Mouse (Mus musculus) urinary bladder, postnatal 4 days (tissue): ENCODE results near the gene Ssbp4.
A peak's percentile ranks its signal among the peaks of the same experiment; 100 is the strongest.

ENCODE experiments used
- DNase-seq, 2 experiments: peaks; one replicate each; pipeline ENCODE4 v3.0.0; 2021 to 2022; ENCODE audit warnings: low spot score in 2 of 2

The Ssbp4 gene

DNA sequence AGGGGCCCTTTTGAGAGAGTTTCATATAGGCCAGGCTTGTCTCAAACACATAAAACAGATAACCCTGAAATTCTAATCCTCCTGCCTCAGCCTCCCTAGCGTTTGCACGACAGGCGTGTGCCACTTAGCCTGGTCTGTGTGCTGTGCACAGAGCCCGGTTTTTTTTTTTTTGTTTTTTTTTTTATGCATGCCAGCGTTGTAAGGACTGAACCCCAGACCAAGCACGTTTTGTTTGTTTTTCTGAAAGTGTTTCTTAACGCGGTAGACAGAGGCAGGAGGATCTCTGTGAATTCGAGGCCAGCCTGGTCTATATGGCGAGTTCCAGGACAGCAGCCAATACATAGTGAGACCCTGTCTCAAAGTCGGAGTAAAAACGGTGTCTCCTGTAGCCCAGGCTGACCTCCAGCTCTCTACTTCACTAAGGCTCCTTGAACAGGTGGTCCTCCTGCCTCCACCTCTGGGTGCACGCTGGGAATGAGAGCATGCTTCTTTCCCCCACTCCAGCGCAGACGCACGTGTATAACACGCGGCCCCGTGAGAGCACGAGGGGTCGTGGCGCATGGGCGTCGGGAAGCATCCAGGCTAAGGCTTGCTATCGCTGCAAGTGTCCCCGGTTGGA is at the start of gene Ssbp4:
Gene Ssbp4 (minus strand): TSS at position 124 of the 619 bp plus-strand sequence.
- no peak for DNase-seq

DNA sequence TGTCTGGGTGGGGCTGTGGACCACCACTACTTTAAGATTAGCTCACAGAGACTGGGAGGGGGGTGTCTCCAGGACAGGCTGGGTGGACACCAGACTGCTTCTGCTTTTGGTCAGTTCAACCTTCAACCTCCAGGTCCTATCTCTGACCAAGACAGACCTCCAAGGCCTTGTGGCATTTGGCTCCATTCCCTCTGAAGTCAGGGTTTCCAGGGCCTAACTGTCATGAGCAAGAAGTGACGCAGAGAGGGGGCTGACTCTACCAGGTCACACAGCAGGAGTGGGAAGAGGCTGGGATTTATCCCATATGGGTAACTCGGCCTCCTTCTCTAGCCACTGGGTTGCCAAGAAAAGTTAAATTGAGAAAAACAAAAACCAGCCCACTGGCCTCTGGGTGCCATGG is 49.1 kb upstream of the Ssbp4 start:
- DNase-seq, result no peak

DNA sequence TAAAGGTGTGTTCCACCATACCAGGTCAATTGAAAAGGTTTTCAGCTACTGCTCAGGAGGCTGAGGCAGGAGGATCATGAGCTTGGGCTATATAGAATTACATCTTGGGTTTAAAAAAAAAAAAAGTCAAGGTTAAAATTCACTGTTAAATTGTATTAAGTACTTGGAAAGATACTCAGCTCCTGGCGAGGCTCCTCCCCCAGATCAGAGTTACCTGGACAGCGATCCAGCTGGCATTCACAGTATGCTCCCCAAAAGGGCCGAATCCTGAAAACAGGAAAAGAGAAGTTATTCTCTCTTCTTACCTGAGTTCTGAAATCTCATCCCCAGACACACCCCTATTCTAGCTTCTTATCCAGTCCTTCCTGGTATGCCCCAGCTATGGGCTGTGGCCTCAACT is 48.5 kb upstream of the Ssbp4 start:
- no peak for DNase-seq

DNA sequence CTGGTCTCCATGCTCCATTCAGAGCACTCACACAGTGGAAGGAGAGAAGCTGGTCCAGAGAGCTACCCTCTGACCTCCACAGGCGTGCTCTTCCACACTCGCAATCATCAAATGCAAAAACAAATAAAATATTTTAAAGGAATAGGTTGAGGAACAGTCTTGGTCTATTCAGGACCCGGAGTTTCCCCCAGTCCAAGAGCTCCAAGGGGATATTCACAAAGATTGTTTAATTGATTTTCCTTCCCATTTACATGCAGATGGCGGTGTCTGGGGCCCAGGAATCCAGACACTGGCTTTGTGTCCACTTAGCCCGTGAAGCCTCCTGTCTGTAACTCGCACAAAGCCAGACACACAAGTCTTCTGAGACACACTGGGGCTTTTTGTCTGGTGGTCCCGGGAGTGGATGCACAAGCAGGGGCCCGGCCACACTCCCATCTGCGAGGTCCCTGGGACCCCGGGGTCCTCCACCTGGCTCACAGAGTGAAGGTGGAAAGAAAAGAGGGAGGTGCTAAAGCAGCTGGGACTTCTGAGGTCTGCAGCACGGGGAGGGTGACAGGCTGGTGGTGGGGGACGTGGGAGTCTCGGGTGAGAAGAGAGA is 47.6 kb upstream of the Ssbp4 start:
- no peak for DNase-seq

DNA sequence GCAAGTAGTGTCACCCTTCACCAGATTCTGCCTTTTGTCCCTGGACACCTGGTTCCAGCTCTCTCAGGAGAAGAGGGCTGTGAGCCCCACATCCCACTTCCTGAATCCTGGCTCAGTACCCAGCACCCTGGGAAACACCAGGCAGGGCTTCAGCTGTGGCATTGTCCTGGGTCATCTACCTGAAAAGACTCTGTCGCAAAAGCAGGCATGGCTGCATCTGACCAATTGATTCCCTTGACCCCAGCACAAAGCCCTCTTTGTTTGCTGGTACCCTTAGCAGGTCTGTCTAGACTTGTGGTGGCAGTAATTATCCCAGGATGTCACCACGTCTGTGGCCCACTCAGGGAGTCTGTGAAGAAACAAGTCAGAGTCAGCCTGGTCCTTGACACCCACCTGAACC is 46.8 kb upstream of the Ssbp4 start:
- DNase-seq, result no peak

DNA sequence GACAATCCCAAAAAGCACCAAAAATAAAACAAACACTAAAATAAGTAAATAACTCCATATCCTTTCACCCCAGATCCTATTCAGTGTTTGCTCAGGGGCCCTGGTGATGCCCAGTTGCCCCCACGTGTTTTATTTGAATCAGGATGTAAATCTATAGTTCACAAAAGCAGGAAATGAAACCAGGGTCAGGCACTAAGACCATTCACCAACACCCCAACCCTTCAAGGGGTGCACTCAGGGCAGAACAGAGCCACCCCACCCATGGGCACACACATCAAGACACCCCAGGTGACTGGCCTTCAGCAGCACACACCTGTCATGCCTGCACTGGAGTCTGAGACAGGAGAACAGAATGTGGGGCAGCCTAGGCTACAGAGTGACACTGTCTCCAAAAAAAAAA is 45.4 kb upstream of the Ssbp4 start:
- DNase-seq, result no peak

DNA sequence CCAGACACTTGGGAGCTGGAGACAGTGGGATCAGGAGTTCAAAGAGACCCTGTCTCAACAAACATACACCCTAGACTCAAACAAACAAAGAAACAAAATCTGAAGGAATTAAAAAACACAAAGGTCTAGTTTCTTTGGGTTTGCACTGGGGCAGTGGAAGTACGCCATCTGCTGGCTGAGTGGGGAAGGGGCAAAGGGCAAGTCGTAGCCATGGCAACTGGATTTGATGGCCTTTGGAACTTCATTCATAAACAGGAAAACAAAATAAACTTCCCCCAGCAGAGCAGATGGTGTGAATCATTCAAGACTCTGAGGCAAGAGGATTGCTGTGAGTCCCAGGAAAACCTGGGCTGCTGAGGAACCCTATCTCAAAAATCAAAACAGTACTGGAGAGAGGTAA is 44.6 kb upstream of the Ssbp4 start:
- no peak for DNase-seq

DNA sequence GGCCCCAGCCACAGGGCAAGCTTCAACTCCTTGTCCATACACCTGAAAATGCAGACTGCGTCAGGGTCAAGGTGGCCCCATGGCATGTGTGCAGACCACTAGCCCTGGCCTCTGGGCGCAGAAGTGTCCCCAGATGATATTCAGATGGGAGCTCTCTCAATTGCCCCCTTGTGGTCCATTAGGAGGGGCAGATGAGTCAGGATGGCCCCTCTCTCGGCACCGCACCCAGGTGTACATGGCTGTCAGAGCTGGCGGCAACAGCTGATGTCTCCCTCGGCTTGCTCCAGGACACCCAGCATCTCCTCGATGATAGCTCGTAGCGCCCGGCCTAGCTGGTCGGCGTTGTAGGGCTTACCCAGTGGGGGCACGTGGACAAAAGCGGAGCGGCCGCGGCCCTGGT is 41.7 kb upstream of the Ssbp4 start:
- no peak for DNase-seq

DNA sequence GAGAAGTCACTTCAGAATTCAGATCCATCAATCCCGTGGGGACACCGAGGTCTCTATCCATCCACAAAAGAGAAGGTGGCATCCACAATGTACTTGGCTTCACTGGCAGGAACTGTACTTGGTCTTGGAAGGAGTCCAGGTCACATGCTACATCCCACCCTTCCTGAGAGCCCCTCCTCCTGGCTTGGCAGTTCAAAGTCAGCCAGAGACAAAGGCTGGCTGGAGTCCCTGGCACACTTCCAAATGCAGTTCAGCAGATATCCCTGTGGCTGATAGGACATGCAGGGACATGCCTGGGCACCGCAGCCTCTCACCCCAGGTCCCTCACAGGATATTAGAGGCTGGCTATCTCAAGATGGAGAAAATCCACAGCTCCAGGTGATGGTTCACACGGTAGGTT is 40.7 kb upstream of the Ssbp4 start:
- peak; percentile 74 to 78 for DNase-seq

DNA sequence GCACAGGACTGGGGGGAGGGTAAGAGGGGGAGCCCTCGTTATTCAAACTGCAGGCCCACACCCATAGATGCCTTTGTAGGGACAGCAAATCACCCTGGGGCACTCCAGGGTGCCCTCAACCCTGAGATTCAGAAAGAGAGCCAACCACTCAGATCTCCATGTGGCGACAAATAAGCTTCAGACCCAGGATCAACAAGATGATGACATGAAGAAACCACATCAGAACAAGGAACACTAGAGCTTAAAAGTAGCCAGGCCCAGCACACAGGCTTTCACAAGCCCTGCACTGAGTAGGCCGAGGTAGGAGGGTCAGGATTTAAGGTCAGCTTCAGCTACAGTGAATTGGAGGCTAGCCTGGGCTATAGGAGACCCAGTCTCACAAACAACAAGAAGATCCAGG is 40.2 kb upstream of the Ssbp4 start:
- DNase-seq, result no peak

DNA sequence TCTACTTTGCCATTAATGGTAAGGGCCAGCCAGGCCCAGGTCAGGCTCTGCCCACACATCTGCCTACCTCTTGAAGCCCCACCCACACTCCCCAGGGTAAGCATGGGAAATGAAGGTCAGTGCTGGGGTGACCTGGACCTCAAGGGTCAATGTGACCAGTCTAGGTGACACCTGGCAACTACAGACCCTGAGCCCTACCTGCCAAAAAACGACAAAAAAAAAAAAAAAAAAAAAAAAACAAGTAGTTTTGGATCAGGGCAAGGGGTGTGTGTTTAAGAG is 39.4 kb upstream of the Ssbp4 start:
- DNase-seq, result no peak

DNA sequence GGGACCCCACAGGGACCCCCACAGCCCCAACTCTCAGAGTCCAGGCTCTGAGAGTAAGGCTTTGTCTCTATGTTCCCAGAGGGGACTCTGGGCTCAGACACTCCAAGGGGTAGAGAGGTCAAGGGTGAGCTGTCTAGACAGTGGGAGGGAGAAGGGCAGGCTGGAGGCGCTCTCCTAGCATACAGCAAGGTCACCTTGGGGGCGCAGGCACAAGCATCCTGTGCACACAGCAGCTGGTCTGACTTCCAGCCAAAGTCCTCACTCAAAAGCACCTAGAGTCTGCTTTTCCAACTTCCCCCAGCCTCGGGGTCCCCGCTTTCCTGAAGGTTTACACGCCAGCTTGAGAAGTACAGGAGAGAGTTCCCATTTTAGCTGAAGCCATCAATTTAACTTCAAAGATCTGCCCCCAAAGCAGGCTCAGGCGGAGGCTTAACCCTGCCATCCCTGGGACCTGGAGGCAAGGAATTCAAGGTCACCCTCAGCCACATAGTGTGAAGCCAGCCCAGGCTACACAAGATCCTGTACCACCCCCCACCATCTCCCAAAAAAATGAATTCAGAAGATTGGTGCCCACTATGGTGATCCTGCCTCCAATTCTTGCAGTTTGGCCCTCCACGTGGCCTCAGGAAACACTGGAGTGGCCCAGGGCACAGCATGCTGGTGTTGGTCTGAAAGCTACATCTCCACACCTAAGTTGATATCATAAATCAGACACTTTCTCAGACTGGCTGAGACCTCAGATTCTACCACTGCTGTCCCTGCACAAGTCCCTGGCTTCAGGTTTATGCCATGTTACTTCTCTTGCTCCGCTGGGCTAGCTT is 38.9 kb upstream of the Ssbp4 start:
- no peak for DNase-seq

DNA sequence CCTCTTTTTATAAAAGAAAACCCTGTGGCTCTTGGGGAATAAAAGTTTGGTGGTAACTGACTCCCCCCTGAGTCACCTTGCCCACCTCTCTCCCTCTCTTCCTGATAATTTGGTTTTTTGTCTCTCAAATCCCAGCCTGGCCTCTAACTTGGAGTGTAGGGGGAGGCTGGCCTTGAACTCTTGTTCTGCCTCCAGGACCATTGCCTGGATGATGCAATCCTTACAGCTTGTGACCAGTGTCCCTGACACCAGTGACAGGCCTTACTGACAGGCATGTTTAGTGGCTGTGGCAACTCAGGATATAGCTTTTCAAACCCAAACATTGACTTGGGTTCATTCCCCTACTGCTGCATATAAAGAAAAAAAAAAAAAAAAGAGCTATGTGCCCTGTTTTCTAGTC is 38.1 kb upstream of the Ssbp4 start:
- no peak for DNase-seq

DNA sequence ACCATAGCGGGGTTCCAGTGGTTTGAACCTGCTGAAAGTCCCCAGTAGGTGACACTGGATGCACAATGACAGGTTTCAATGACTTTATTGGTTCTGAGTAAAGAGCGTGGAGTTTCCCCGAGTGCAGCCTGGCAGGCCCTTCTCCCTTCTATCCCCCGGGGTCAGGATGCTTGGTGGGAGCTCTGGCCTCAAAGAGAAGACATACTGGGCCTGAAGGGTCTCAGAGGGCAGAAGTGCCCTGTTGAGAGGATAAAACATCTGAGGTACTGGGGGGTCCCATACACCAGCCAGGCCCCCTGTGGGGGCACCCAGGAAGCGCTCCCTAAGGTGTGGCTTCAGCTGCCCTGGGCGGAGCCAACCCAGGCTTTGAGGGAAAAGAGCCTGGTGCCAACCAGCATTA is 37.7 kb upstream of the Ssbp4 start:
- no peak for DNase-seq

DNA sequence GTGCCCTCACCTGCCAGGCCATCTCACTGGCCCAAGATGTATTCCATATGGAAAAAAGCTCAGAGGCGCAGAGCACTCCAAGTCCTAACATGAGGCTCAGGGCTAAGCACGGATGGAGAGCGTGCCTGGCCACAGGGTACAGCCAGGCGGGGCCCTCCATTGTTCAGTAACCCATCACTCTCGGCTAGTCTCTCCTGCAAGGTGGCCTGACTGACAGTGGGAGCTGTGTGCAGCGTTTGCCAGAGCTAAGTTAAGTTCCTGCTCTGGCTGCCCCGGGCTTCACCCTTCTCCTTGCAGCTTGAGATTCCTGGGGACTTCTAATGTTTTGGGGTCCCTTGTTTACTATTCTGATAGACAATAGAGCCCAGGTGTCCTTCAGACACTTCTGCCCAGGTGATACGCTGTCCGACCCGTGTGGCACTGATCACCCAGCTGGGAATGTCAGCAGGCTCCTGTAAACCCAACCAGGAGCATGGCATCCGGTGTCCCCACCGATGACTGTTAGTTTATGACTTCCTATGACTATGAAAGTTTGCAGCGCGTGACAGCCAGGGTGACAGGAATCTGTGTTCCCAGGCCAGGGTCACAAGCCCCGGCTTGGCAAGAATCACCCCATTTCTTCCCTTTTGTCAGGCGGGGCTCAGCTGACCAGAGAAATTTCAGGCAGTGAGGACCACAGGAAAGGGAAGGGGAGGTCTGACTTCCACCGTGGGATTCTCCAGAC is 37.0 kb upstream of the Ssbp4 start:
- no peak for DNase-seq

DNA sequence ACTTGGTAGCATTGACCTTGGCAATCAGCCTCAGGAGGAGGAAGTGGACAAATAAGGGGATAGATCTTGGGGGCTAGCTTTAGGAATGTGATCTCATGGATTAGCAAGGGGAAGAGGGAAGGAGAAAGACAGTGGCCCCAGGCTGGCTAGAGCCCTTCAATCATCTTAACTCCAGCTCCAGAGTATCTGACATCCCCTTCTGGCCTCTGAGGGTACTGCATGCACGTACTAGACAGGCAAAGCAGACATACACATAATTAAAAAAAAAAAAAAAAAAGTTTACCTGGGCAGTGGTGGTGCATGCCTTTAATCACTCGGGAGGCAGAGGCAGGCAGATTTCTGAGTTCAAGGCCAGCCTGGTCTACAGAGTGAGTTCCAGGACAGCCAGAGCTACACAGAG is 35.4 kb upstream of the Ssbp4 start:
- no peak for DNase-seq

DNA sequence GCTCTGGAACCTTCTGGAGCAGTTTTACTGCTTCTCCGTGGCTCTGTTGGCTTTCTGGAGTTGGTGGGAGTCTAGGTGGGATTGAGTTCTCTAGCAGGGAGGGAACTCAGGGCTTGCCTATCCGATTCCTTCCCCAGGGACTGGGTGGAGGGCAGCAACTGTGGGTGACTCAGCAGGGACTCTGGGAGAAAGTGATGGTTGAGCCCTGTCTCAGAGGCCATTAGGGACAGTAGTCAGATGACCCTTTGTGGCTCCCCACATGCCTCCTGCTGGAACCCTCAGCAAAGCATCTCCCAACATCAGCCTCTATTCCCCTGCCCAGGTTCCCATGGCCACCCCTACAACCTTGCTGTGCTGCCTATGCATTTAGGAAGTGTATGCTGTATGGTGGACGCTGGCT is 34.3 kb upstream of the Ssbp4 start:
- no peak for DNase-seq

DNA sequence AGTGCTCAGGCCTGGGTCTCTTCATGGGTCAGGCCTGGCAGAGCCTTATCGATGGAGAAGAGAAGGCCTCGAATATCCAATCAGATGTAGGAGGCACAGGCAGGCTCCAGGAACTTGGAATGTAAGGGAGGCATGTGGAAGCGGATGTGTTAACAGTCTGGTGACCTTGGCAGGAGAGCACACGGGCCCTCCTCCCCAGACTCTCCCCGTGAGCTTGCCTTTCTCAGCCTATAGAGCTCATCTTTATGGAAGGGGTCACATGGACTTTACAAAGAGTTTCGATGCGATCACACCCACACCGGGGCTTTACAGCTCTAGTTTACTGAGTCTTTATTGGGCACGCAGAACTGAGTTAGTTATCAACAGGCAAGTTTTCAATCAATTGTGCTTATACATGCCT is 30.1 kb upstream of the Ssbp4 start:
- no peak for DNase-seq

DNA sequence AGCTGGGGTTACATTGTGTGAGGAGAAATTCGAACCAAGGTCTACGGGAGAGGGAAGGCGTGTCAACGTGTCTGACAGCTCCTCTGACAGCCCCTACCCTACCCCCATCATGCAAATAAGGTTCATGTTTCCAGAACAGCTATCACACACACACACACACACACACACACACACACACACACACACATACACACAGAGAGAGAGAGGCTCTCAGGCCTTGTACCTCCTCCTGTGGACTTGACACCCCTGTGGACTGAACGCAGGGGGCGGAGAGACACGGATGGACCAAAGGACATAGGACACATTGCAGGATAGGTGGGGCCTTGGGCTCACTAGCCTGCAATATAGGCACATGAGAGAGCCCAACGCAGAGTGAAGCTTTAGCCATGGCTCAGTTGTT is 28.2 kb upstream of the Ssbp4 start:
- no peak for DNase-seq

DNA sequence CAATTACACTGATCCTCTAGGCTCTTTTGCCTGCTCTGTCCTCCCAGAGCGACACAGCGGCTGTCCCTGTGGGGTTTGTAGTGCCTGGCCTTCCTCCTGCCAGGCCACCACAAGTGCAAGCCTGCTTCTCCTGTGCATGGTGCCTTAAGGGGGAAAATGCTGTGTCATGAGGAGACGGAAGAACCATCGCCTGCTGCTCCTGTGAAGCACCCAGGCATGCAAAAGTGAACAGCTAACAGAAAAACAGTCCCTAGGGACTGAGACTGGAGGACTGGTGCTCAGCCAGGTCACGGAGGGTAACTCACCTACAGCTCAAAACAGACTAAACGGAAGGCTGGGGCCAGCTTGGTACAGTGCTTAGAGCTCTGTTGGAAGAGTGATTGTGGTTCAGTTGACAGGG is 26.9 kb upstream of the Ssbp4 start:
- DNase-seq, result no peak

DNA sequence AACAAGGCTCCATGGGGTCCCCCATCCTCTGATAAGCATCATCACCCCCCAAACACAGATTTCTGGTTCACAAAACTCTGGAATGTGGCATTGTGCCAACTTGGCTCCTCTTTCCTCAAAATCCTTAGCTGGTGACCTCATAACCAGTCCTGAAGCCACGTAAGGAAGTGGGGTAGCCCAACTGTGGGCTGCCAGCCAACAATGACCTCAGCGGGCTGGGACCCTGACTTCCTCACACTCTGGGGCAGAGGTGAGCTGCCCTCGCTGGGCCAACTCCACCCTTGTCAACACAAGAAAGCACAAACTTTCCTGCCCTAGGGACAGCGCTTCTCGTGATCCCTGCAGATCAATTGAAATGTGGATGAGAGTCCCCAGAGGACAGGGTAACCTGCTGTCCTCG is 25.4 kb upstream of the Ssbp4 start:
- peak; percentile 49 to 75 for DNase-seq

DNA sequence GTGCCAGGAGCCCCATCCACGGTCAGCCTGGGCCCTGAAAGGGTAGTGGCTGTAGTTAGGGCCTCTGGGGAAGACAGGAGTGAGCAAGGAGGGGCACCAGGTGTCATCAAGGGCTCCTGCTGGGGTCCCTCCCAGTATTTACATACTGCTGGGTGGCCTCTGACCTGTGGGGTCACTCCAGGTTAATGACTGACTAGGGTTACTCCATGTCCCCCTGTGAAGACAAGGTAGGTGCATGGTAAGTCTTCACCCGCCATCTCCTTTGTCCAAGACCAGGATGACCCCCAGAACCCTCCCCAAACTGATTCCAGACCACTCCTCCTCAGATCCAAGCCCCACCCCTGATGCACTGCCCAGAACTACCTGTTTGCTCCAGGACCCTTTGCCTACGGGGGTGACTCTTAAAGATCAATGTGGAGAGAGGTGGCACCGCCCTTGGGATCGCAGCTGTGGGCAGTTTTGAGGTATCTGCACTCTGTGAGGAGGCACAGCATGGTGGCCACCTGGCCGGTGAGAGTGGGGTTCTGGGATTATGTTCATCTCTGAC is 23.7 kb upstream of the Ssbp4 start, which contains the start of gene Gdf15:
Gene Gdf15 (minus strand): TSS at position 111 of the 547 bp plus-strand sequence.
- no peak for DNase-seq
